Mouse (Mus musculus) kidney, embryonic 14.5 days (tissue): Measurements from ENCODE around the gene Safb. TPM values are rescaled to one million over a fixed set of nuclear protein-coding genes. Genes with fewer than 3 reads are reported as not detected.
A peak's percentile ranks its signal among the peaks of the same experiment; 100 is the strongest.

Source experiments
- ATAC-seq: fragments of 200-750 bp; cut with Nextera tagmentation; 2 replicates; pipeline ENCODE4 v1.8.0; 2017; ENCODE audit warnings: moderate number of reproducible peaks, mild to moderate bottlenecking, moderate TSS enrichment, moderate library complexity; ENCODE audit not compliant: low FRiP score, low TSS enrichment
- H3K27ac ChIP-seq: fragments of 300-500 bp; sonication (generic); 2 replicates; pipeline ENCODE4 v1.5.1; 2014; ENCODE audit warnings: low read depth, mild to moderate bottlenecking, low read length, moderate library complexity, mixed read lengths
- H3K27me3 ChIP-seq: fragments of 300-500 bp; sonication (generic); 2 replicates; pipeline ENCODE4 v1.6.1; 2014; ENCODE audit warnings: mild to moderate bottlenecking, low read length; ENCODE audit not compliant: control insufficient read depth, insufficient read depth
- H3K36me3 ChIP-seq: fragments of 300-500 bp; sonication (generic); 2 replicates; pipeline ENCODE4 v1.6.1; 2014; ENCODE audit warnings: low read length, mixed read lengths; ENCODE audit not compliant: control insufficient read depth, insufficient read depth
- H3K4me1 ChIP-seq: fragments of 300-500 bp; sonication (generic); 2 replicates; pipeline ENCODE4 v1.6.1; 2014; ENCODE audit warnings: low read length, mixed read lengths; ENCODE audit not compliant: control insufficient read depth, insufficient read depth
- H3K4me2 ChIP-seq: fragments of 300-500 bp; sonication (generic); replicated peaks from 2 replicates; pipeline ENCODE4 v1.6.1; 2014; ENCODE audit warnings: low read depth, mild to moderate bottlenecking, low read length
- H3K4me3 ChIP-seq: fragments of 300-500 bp; sonication (generic); 2 replicates; pipeline ENCODE4 v1.5.1; 2014; ENCODE audit warnings: mild to moderate bottlenecking, low read length
- H3K9ac ChIP-seq: fragments of 300-500 bp; sonication (generic); 2 replicates; pipeline ENCODE4 v1.6.1; 2014; ENCODE audit warnings: low read depth, mild to moderate bottlenecking, low read length, moderate library complexity
- H3K9me3 ChIP-seq: fragments of 300-500 bp; sonication (generic); 2 replicates; pipeline ENCODE4 v1.6.1; 2016; ENCODE audit warnings: low read length; ENCODE audit not compliant: control insufficient read depth
- WGBS: fragments of 180-500 bp; shearing (Covaris S2); extraction: QIAGEN DNeasy Blood & Tissue Kit; methylation state at CpG from one replicate; pipeline ENCODE4 v1.1.7; 2014; 5-methylcytosine and 5-hydroxymethylcytosine counted together
- polyA plus RNA-seq: library from polyadenylated mRNA; unstranded; fragments of >200 nt; fragmentation: Nextera tagmentation; extraction: Ambion mirVana; gene quantifications from 2 replicates; pipeline ENCODE4 v1.2.1, GENCODE M21; 2014

Gene Safb
- polyA plus RNA-seq, 1 experiment from 2014 or later = 102 TPM

DNA sequence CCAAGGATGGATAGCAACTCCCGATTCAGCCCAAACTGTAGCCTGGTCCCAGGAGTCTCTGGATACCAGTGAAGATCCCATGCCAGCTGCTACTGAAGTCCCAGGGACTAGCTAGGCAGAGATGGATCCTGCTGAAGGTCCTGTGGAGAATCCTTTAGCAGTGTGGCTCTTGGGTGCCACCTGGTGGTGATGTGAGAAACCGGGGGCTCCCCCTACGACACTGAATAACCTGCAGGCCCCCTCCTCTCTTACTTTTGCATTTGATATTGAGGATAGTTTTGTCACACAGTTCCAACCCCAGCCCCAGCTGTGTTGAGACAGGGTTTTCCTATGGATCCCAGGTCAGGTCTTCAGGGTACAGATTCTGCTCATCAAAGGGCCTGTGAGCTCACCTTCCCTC is 26.2 kb upstream of the Safb start:
- H3K36me3 ChIP-seq = peaks cover 28% of the 10 kb centered on the region
- no peak overlapping the region for H3K27ac ChIP-seq
- 24% methylated on average over 3 of the region's 3 CpGs for WGBS
- H3K9me3 ChIP-seq = no peaks in the 10 kb centered on the region
- no peaks in the 10 kb centered on the region for H3K4me1 ChIP-seq
- no peak overlapping the region for H3K9ac ChIP-seq
- no peak overlapping the region for H3K4me2 ChIP-seq
- ATAC-seq = peak; percentile 54
- H3K27me3 ChIP-seq = no peaks in the 10 kb centered on the region
- no peak overlapping the region for H3K4me3 ChIP-seq

DNA sequence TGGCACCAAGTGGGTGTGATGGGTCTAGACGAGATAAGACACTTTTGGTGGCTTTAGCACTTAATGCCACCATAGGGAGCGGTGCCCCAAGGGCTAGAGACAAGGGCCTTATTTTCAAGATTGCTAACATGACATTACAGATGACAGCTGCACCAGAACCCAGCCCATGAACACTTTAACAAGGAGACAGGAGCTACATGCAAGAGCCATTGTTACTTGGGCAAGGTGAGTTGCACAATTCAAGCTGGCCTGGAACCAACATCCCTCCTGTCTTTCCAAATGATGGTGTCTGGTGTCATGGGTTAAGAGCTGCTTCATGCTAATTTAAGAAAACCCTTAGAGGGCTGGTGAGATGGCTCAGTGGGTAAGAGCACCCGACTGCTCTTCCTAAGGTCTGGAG is 25.2 kb upstream of the Safb start:
- H3K9me3 ChIP-seq = no peaks in the 10 kb centered on the region
- H3K36me3 ChIP-seq = peaks cover 37% of the 10 kb centered on the region
- no peak overlapping the region for H3K27ac ChIP-seq
- no peak overlapping the region for H3K9ac ChIP-seq
- no peaks in the 10 kb centered on the region for H3K27me3 ChIP-seq
- no peak overlapping the region for H3K4me3 ChIP-seq
- no peaks in the 10 kb centered on the region for H3K4me1 ChIP-seq
- no peak for ATAC-seq
- 72% methylated on average over 3 of the region's 3 CpGs for WGBS
- H3K4me2 ChIP-seq = no peak overlapping the region

DNA sequence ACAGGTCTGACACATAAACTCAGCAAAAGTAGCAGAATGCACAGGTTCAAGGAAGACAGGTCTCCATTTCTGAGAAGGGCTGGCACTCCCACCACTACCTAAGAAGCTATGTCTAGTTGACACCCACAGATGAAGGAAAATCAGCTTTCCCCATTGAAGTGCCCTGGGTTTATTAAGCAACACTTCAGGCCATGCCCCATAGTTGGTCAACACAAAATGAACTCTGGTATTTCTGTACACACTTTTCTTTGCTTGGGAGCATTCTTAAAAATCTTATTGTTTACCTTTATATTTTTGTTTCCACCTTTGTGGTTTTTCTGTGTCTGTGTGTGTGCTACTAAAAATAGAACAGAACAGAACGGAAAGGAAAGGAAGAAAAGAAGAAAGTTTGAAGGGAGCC is 24.5 kb upstream of the Safb start:
- Histone ChIP-seq H3K9me3 (no peaks in the 10 kb centered on the region), H3K27me3 (no peaks in the 10 kb centered on the region), H3K4me1 (no peaks in the 10 kb centered on the region), H3K4me2 (no peak overlapping the region), H3K27ac (no peak overlapping the region), H3K36me3 (peaks cover 45% of the 10 kb centered on the region), H3K9ac (no peak overlapping the region), H3K4me3 (no peak overlapping the region)
- ATAC-seq = no peak
- WGBS = 69% methylated on average over 1 of the region's 1 CpGs

DNA sequence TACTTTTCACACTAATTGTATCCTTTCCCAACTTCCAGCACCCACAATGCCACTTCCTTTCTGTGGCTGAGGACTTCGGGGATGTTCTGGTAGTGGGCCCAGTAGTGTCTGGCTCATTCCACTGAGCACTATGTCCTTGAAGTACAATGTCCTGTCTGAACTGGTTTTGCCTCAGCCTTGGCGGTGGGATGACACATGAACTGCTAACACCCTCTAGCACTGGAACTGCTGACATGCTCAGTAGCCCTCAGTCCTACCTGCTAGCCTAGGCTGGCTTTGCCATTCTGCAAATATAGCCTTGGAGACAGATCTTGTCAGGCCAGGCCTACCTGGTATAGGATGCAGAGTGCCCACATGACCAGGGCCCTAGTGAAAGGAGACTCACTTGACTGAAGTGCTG is 22.8 kb upstream of the Safb start:
- Histone ChIP-seq H3K4me2 (no peak overlapping the region), H3K9me3 (no peaks in the 10 kb centered on the region), H3K27me3 (no peaks in the 10 kb centered on the region), H3K4me1 (no peaks in the 10 kb centered on the region), H3K27ac (no peak overlapping the region), H3K4me3 (no peak overlapping the region), H3K36me3 (peaks cover 62% of the 10 kb centered on the region), H3K9ac (no peak overlapping the region)
- 86% methylated on average over 2 of the region's 2 CpGs for WGBS
- no peak for ATAC-seq

DNA sequence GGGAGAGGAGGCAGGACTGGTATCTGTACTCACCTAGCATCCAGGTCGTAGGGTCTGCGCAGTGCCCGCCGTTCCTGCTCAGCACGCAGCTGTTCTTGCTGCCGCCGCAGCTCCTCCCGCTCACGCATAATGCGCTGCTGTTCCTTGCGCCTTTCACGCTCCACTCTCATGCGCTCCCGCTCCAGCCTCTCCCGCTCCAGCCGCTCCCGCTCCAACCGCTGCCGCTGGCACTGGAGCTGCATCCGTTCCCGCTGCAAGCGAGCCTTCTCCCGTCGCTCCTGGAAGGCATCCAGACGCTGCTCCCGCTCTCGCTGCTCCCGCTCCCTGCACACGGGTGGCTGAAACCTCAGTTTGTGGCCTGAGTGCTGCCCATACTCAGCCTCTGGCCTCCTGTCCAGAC is 18.3 kb upstream of the Safb start:
- no peak overlapping the region for H3K4me2 ChIP-seq
- 95% methylated on average over 29 of the region's 29 CpGs for WGBS
- ATAC-seq = no peak
- no peaks in the 10 kb centered on the region for H3K27me3 ChIP-seq
- H3K9me3 ChIP-seq = no peaks in the 10 kb centered on the region
- H3K36me3 ChIP-seq = peaks cover 100% of the 10 kb centered on the region
- H3K9ac ChIP-seq = no peak overlapping the region
- H3K27ac ChIP-seq = no peak overlapping the region
- no peaks in the 10 kb centered on the region for H3K4me1 ChIP-seq
- H3K4me3 ChIP-seq = no peak overlapping the region

DNA sequence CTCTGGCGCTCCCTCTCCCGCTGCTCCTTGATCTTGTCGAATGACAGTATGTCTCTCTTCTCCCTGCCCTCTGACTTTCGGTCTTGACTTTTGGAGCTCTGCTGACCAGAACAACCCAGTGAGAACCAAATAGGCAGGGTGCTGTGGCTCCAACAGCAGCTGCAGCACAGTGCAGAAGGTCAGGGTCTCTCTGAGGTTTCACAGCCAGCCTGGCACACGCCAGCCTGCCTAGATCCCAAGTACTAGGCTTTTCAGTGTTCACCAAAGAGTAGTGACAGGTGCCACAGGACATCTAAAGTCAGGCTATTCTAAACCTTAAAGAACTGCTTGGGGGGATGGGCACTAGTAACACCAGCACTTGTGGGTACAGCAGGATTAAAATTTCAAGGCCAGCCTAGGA is 17.7 kb upstream of the Safb start:
- Histone ChIP-seq H3K36me3 (peaks cover 100% of the 10 kb centered on the region), H3K4me1 (no peaks in the 10 kb centered on the region), H3K27ac (no peak overlapping the region), H3K4me3 (no peak overlapping the region), H3K4me2 (no peak overlapping the region), H3K9ac (no peak overlapping the region), H3K27me3 (no peaks in the 10 kb centered on the region), H3K9me3 (no peaks in the 10 kb centered on the region)
- 90% methylated on average over 5 of the region's 5 CpGs for WGBS
- ATAC-seq = no peak

DNA sequence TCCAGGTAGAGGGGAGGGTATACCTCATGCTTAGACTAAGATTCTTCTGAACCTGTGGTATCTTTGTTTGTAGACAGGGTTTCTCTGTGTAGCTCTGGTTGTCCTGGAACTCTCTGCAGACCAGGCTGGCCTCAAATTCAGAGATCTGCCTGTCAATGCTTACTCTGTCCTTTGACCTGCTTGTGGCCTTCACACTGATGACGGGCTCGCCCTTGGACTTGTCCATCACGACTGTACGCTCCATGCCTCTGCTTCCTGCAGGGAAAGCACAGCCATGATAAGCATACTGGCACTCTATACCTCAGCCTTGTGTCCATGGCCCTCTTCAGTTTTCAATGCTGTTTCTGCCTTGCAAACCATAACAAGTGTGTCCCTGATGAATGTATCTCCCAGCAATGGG is 17.3 kb upstream of the Safb start:
- no peaks in the 10 kb centered on the region for H3K9me3 ChIP-seq
- H3K4me2 ChIP-seq = no peak overlapping the region
- no peak overlapping the region for H3K4me3 ChIP-seq
- H3K36me3 ChIP-seq = peaks cover 100% of the 10 kb centered on the region
- no peak for ATAC-seq
- H3K9ac ChIP-seq = no peak overlapping the region
- WGBS = 94% methylated on average over 4 of the region's 4 CpGs
- H3K27me3 ChIP-seq = no peaks in the 10 kb centered on the region
- H3K27ac ChIP-seq = no peak overlapping the region
- H3K4me1 ChIP-seq = no peaks in the 10 kb centered on the region

DNA sequence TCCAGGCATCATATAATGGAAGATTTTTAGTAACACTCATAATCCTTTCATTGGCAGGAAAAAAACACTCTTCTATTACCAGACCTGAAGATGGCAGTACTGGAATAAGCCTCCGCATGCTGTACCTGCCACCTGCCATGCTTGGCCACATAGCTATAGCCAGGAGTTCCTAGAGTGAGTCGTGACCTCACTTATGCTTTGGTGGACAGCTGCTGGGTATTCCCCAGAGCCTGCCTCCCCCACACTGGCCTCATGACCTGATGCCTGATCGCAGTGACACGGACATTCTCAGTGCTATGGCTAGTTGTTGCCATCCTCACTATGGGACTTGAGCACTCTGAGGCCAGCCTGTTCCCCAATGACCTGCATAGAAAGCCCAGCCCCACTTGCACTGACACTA is 14.3 kb upstream of the Safb start:
- H3K36me3 ChIP-seq = peaks cover 98% of the 10 kb centered on the region
- no peak overlapping the region for H3K4me2 ChIP-seq
- WGBS = 90% methylated on average over 4 of the region's 4 CpGs
- no peak overlapping the region for H3K4me3 ChIP-seq
- H3K27me3 ChIP-seq = no peaks in the 10 kb centered on the region
- no peak for ATAC-seq
- H3K9ac ChIP-seq = no peak overlapping the region
- H3K27ac ChIP-seq = no peak overlapping the region
- no peaks in the 10 kb centered on the region for H3K9me3 ChIP-seq
- no peaks in the 10 kb centered on the region for H3K4me1 ChIP-seq

DNA sequence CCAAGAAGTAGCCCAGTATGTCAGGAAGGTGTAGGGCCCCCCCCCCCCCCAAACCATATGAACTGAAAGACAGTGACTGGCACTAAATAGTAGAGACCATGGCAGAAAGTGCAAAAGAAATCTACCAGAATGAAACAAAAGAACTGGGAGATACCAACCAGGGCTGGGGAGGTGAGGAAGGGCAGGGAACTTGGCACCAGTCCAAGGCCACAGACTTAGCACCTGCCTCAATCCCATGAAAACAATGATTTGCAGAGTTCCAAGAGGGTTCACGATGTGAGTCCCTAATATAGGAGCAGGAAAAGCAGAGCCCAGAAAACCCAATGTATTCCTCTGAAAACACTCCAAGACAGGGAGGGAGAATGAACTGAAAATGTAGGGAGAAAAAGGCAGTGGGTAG is 12.5 kb upstream of the Safb start:
- no peaks in the 10 kb centered on the region for H3K9me3 ChIP-seq
- no peaks in the 10 kb centered on the region for H3K27me3 ChIP-seq
- no peak overlapping the region for H3K9ac ChIP-seq
- no peak for ATAC-seq
- 100% methylated on average over 1 of the region's 1 CpGs for WGBS
- H3K4me2 ChIP-seq = no peak overlapping the region
- H3K4me1 ChIP-seq = no peaks in the 10 kb centered on the region
- H3K4me3 ChIP-seq = no peak overlapping the region
- H3K27ac ChIP-seq = no peak overlapping the region
- peaks cover 91% of the 10 kb centered on the region for H3K36me3 ChIP-seq

DNA sequence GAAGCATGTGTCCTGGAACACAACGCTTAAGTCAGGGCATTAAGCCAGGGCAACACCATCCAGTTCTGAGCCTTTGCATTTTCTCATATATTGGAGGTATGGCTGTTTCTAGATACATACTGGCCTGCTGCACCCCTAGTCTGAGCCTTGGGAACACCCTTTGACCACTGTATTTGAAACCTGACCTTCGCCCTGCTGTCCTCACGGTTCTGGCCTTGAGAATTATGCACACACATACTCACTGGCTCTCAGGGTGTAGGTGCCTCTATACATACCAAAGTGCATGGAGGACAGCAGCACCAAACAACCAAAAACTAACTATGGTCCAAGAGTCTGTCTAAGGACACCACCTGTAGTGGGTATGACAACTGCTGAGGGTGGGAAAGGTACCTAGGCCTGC is 11.7 kb upstream of the Safb start:
- no peaks in the 10 kb centered on the region for H3K9me3 ChIP-seq
- no peak overlapping the region for H3K9ac ChIP-seq
- 95% methylated on average over 3 of the region's 3 CpGs for WGBS
- no peaks in the 10 kb centered on the region for H3K27me3 ChIP-seq
- no peak overlapping the region for H3K4me3 ChIP-seq
- peaks cover 91% of the 10 kb centered on the region for H3K36me3 ChIP-seq
- H3K4me1 ChIP-seq = no peaks in the 10 kb centered on the region
- ATAC-seq = no peak
- no peak overlapping the region for H3K27ac ChIP-seq
- no peak overlapping the region for H3K4me2 ChIP-seq
